Mouse (Mus musculus) cerebellum, postnatal 36 days (tissue): ENCODE results near the gene Med24.
A peak's percentile ranks its signal among the peaks of the same experiment; 100 is the strongest.
"Not testable (repeated sequence)": the region's sequence is repeated elsewhere in the genome, so short reads cannot be mapped to it uniquely, and the experiment has no call there.

ENCODE experiments used
- DNase-seq, 2 experiments: peaks; one replicate each; pipeline ENCODE4 v3.0.0; 2021 to 2022; ENCODE audit warnings: mixed read lengths in 2 of 2

Gene Med24

GRCm38 (mm10) chr11:98688009-98688408, 41.2 kb downstream of the Med24 start:
- DNase-seq: no peak

DNA sequence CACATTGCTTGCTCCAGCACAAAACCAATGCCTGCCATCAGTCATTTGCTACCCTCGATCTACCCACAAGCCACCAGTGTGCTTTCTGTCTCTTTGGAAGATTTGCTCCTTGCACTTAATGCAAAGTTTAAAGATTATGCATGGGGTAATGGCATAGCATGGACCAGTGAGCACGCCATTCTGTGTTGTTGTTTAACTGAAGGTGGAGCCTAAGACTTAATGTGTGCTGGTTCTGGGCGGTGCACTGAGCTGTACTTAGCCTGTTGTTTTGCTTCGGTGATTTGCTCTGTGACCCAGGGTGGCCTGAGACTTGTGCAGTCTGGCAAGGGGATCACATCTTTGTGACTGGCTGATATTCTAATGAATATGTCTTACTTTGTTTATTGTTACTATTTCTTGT, 42.3 kb downstream of the Med24 start:
- DNase-seq: no peak

- no peak for DNase-seq
Observed at GRCm38 (mm10) chr11:98685642-98686041, 43.6 kb downstream of the Med24 start.

DNA sequence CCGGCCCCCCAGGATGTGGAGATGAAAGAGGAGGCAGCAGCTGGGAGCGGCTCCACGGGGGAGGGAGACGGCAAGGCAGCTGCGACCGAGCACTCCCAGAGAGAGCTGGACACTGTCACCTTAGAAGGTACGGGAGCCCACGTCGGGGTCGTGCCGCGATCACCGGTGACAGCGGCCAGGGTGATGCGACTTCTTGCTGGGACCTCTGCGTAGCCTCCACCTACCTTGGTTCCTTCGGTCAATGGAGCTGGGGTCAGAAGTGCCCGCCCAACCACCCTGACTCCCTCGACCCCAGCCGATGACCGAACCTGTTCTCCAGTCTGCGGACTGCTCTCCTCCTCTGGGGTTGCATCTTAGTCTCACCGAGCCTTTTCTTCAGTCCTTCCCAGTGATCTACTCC, 46.4 kb downstream of the Med24 start:
- no peak for DNase-seq

DNA sequence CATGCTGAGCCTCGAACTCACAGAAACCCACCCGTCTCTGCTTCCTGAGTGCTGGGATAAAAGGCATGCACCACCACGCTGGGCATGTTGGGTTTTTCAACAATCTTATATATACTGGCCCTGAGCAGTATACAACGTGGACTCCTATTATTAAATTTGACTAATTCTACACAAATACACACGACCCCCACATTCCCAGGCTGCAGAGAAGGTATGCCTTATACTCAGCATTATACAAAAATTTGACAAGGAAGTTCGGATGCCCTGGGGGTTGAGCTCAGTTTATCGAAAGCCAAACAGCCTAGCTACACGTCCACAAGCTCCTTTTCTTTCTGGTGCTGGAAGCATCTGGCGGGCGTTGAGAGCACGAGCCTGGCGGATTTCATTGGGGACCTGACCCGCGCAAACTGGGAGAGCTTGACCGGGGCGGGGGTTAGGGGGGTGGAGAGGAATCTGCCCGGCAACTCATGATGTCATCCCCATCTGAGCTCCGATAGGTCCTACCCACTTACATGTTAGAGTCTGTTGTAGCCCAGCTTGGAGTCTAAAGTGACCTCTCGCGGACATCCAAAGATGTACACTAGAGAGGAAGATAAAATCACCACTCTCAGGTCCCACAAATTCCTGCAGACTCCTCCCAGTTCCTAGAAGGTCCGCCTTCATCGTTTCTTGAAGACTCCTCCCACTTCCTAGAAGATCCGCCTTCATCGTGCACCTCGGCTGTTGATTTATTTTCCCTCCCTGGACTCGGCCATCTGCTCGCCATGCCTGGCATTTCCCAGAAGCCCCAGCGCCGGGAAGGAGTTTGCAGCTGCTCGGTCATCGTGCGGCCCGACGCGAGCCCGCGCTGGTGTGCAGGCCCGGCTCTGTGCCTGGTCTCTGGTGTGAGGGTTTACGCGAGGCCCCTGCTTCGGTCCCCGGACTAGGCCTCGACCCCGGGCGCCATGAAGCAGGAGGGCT, 47.2 kb downstream of the Med24 start, which contains the start of gene Psmd3:
TSS of gene Psmd3 (plus strand) at position 769 of the 960 bp plus-strand sequence.
- peak; percentile 97 to 100 for DNase-seq

GRCm38 (mm10) chr11:98681186-98681585, 48.0 kb downstream of the Med24 start:
- DNase-seq: no peak

- not testable (repeated sequence) for DNase-seq
Observed at GRCm38 (mm10) chr11:98680595-98680994, 48.6 kb downstream of the Med24 start.

GRCm38 (mm10) chr11:98680023-98680422, 49.2 kb downstream of the Med24 start:
- no peak for DNase-seq

- DNase-seq: no peak
Observed at GRCm38 (mm10) chr11:98675829-98676363, 53.3 kb downstream of the Med24 start.

- peak; percentile 52 to 60 for DNase-seq
Observed at GRCm38 (mm10) chr11:98673136-98673535, 56.1 kb downstream of the Med24 start.

DNA sequence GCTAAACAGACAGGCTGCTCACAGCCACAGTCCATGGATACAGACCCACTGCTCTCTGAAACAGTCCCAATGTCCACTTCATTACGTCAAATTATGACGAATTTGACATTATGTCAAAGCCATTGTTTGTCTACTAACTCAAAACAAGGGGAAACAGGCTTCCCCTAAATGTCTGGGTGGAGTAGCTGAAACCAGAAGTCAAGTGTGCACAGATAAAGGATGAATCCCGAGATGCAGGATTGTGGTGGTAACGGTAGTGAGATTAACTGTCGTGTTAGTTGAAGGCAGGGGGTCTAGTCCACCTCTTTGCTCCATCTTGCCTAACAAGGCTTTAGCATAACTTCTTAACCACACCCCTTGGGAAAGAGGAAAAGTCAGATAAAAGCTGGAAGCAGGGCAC, 56.8 kb downstream of the Med24 start:
- no peak for DNase-seq

DNA sequence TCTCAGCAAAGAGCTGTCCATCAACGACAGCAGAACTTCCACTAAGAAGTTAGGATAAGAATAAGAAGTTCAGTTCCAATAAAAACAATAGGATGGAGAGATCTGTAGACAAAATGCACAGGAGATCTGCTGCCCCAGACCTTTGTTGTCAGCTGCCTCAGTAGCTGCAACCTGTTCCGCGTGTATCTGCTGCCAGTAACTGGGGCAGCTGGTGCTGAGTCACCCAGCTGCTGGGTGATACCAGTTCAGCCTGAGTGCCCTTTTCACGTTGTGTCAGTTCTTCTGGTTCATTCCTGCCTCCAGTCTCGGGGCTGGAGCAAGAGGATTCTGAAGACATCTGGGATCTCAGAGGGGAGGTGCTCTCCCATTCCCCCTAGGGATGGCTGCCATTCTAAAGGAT, 57.4 kb downstream of the Med24 start:
- no peak for DNase-seq

GRCm38 (mm10) chr11:98671284-98671815, 57.9 kb downstream of the Med24 start:
- DNase-seq: no peak

- no peak for DNase-seq
Observed at GRCm38 (mm10) chr11:98668984-98669383, 60.3 kb downstream of the Med24 start.

DNA sequence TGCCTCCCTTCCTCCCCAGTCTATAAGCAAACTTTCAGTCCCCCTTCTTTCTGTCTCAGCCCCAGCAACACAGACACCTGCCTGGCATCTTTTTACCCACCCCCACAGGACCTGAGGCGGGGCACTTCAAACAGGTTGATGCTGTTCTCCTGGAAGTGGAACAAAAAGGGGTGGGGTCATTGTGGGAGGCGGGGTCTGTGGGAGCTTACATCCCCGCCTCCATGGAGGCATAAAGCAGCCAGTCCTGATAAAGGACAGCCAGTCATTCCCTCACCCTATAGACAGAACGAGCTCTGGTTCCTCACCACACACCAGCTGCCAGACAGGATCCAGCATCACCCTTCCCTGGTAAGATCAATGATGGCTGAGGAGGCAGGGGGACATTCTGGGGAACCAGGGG, 65.1 kb downstream of the Med24 start, which contains the start of gene Gsdma:
TSS of gene Gsdma (plus strand) at position 261 of the 400 bp plus-strand sequence.
- no peak for DNase-seq

DNA sequence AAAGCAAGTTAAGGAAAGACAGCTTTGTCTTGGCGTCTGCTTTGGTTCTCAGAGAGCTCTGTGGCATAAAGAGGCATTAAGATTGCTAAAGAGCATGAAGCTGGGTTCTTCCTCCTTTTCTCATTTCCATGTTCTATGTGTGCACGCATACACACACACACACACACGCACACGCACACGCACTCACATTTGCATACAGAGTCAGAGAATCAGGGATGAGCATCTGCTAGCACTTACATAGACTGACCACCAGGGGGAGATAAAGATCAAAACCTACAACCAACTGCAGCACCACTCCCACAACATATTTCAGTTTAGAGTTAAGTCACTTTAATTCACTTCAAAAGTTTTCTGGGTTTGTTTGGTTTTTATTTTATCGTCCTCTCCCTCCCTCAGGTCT, 68.7 kb downstream of the Med24 start:
- DNase-seq: peak; percentile 8 to 19

DNA sequence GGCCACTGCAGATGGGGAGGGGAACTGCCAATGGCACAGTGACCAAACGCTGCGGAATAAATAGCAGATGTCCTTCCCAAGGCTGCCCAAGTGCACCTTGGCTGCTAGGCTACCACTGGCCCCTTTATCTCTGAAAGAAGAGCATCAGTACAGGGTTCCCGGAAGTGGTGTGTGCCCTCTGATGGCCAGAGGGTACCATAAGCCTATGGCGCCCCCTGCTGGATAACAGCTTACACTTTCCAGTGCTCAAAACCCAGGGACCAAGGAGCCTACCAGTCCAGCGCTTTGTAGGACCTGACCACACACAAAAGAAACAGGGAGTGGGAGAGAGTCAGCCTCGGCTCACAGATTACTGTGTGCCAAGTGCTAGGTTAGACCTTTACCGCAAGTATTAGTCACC, 74.2 kb downstream of the Med24 start:
- DNase-seq: peak; percentile 21 to 33
